Mouse (Mus musculus): Measurements from ENCODE around the gene Mtif2. TPM values are rescaled to one million over a fixed set of nuclear protein-coding genes. Genes with fewer than 3 reads are reported as not detected.
A peak's percentile ranks its signal among the peaks of the same experiment; 100 is the strongest.
"Not testable (repeated sequence)": the region's sequence is repeated elsewhere in the genome, so short reads cannot be mapped to it uniquely, and the experiment has no call there.

The Mtif2 gene
- polyA plus RNA-seq, 1 experiment from 2014 or later = 45.4 TPM

- WGBS = 21% methylated on average over 10 of the region's 10 CpGs
- Histone ChIP-seq H3K4me2 (ENCODE audit: low read length) (peak overlapping the region; percentile 60), H3K27ac (ENCODE audit: low read depth) (peak overlapping the region; percentile 51), H3K4me3 (ENCODE audit: low read depth, low read length) (peak overlapping the region; percentile 48), H3K27me3 (replicated peaks; ENCODE audit: control insufficient read depth, insufficient read depth, low read length) (no peaks in the 10 kb centered on the region), H3K9ac (ENCODE audit: low read length) (peak overlapping the region; percentile 51), H3K36me3 (ENCODE audit: control insufficient read depth, insufficient read depth, low read length) (peaks cover 25% of the 10 kb centered on the region), H3K4me1 (replicated peaks; ENCODE audit: control insufficient read depth, insufficient read depth, low read length) (0 out of 2 replicates have a peak, but pooled peaks cover 3% of the 10 kb centered on the region), H3K9me3 (ENCODE audit: control insufficient read depth, low read length) (no peaks in the 10 kb centered on the region)
- no peak for DNase-seq (ENCODE audit: low spot score)
- ATAC-seq (replicated peaks; ENCODE audit: low FRiP score, low TSS enrichment, low read depth) = no peak; the same call in 1 of the 2 replicates
Measured at GRCm38 (mm10) chr11:29514325-29514681, 11.9 kb upstream of the Mtif2 start.

GRCm38 (mm10) chr11:29514682-29515412 lies 11.4 kb upstream of the Mtif2 start, which contains the start of gene Prorsd1:
Gene Prorsd1, minus strand, starts transcription at chr11:29515033.
- peak within 1 kb of the TSS; percentile 60 for H3K4me2 ChIP-seq (ENCODE audit: low read length)
- H3K9ac ChIP-seq (ENCODE audit: low read length) = peak within 1 kb of the TSS; percentile 51
- DNase-seq (ENCODE audit: low spot score) (peak; percentile 92), ATAC-seq (replicated peaks; ENCODE audit: low FRiP score, low TSS enrichment, low read depth) (peak; percentile 99)
- WGBS = 2% methylated on average over 40 of the region's 40 CpGs
- H3K4me3 ChIP-seq (ENCODE audit: low read depth, low read length) = peak within 1 kb of the TSS; percentile 48
- H3K9me3 ChIP-seq (ENCODE audit: control insufficient read depth, low read length) = no peaks in the 10 kb centered on the region
- 0 out of 2 replicates have a peak, but pooled peaks cover 3% of the 10 kb centered on the region for H3K4me1 ChIP-seq (replicated peaks; ENCODE audit: control insufficient read depth, insufficient read depth, low read length)
- H3K27me3 ChIP-seq (replicated peaks; ENCODE audit: control insufficient read depth, insufficient read depth, low read length) = no peaks in the 10 kb centered on the region
- H3K36me3 ChIP-seq (ENCODE audit: control insufficient read depth, insufficient read depth, low read length) = peaks cover 23% of the 10 kb centered on the region
- peak within 1 kb of the TSS; percentile 51 for H3K27ac ChIP-seq (ENCODE audit: low read depth)

- no peak overlapping the region for H3K4me2 ChIP-seq (ENCODE audit: low read length)
- ATAC-seq (replicated peaks; ENCODE audit: low FRiP score, low TSS enrichment, low read depth) = no peak
- H3K36me3 ChIP-seq (ENCODE audit: control insufficient read depth, insufficient read depth, low read length) = peaks cover 73% of the 10 kb centered on the region
- no peaks in the 10 kb centered on the region for H3K9me3 ChIP-seq (ENCODE audit: control insufficient read depth, low read length)
- no peaks in the 10 kb centered on the region for H3K27me3 ChIP-seq (replicated peaks; ENCODE audit: control insufficient read depth, insufficient read depth, low read length)
- DNase-seq (ENCODE audit: low spot score) = no peak
- no peak overlapping the region for H3K27ac ChIP-seq (ENCODE audit: low read depth)
- H3K4me1 ChIP-seq (replicated peaks; ENCODE audit: control insufficient read depth, insufficient read depth, low read length) = no peaks in the 10 kb centered on the region
- 97% methylated on average over 1 of the region's 1 CpGs for WGBS
- H3K4me3 ChIP-seq (ENCODE audit: low read depth, low read length) = no peak overlapping the region
- H3K9ac ChIP-seq (ENCODE audit: low read length) = no peak overlapping the region
Measured at GRCm38 (mm10) chr11:29538201-29538600, 12.0 kb downstream of the Mtif2 start.

DNA sequence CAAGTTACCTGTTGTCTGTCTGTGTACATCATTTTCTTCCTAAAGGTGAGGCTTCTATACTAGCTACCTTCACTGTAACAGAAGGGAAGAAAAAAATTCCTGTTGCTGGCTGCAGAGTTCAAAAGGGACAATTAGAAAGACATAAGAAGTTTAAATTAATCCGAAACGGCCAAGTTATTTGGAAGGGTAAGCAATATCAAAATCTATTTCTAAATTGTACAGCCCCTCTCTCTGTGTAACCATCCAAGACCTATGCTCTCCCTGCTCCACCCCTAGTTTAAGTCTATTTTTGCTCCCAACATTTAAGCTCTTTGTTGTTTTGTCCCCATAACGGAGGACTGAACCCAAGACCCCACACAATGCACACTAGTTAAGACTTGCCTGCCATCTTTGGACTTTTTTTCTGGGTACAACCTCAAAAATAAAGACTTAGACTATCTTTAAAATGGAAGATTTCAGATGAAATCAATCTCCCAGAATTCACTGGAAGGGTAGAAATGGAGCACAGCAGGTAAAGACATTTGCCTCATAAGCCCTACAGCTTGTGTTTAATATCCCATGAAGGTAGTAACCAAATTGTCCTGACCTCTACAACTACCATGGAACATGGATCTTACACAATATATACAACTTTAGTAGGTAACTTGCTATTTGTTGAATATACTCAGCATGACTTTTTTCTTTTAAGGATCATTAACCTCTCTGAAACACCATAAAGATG lies 18.2 kb downstream of the Mtif2 start:
- Histone ChIP-seq H3K27ac (ENCODE audit: low read depth) (no peak overlapping the region), H3K9me3 (ENCODE audit: control insufficient read depth, low read length) (no peaks in the 10 kb centered on the region), H3K36me3 (ENCODE audit: control insufficient read depth, insufficient read depth, low read length) (peaks cover 61% of the 10 kb centered on the region), H3K4me1 (replicated peaks; ENCODE audit: control insufficient read depth, insufficient read depth, low read length) (no peaks in the 10 kb centered on the region), H3K9ac (ENCODE audit: low read length) (no peak overlapping the region), H3K4me3 (ENCODE audit: low read depth, low read length) (no peak overlapping the region), H3K27me3 (replicated peaks; ENCODE audit: control insufficient read depth, insufficient read depth, low read length) (no peaks in the 10 kb centered on the region), H3K4me2 (ENCODE audit: low read length) (no peak overlapping the region)
- no peak for DNase-seq (ENCODE audit: low spot score)
- WGBS = 86% methylated on average over 3 of the region's 3 CpGs
- ATAC-seq (replicated peaks; ENCODE audit: low FRiP score, low TSS enrichment, low read depth) = no peak

- H3K27me3 ChIP-seq (replicated peaks; ENCODE audit: control insufficient read depth, insufficient read depth, low read length); H3K4me3 ChIP-seq (ENCODE audit: low read depth, low read length); ATAC-seq (replicated peaks; ENCODE audit: low FRiP score, low TSS enrichment, low read depth); H3K9ac ChIP-seq (ENCODE audit: low read length); H3K4me1 ChIP-seq (replicated peaks; ENCODE audit: control insufficient read depth, insufficient read depth, low read length); H3K9me3 ChIP-seq (ENCODE audit: control insufficient read depth, low read length); H3K27ac ChIP-seq (ENCODE audit: low read depth); DNase-seq (ENCODE audit: low spot score); H3K4me2 ChIP-seq (ENCODE audit: low read length): not testable (repeated sequence)
- 87% methylated on average over 4 of the region's 4 CpGs for WGBS
- H3K36me3 ChIP-seq (ENCODE audit: control insufficient read depth, insufficient read depth, low read length) = peaks cover 55% of the 10 kb centered on the region
Measured at GRCm38 (mm10) chr11:29545150-29545752, 19.0 kb downstream of the Mtif2 start.

DNA sequence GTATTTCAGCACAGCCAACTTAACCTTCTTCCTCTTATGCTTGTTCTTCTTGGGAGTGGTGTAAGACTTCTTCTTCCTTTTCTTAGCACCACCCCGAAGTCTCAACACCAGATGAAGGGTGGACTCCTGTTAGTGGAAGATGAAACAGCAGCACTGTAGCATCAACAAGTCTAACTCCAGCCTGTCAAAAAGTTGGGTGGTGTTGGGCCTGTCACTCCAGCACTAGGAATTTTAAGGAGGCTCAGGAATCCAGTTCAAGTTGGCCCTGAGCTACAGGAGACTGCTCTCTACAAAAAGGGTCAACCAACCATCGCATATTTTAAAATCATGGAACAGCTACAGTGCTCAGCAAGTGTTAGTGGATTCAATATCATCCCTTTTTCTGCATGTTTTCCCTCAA lies 20.1 kb downstream of the Mtif2 start:
- H3K4me3 ChIP-seq (ENCODE audit: low read depth, low read length) = peak overlapping the region; percentile 96; the same call in 1 of the 2 replicates
- H3K9me3 ChIP-seq (ENCODE audit: control insufficient read depth, low read length); H3K4me1 ChIP-seq (replicated peaks; ENCODE audit: control insufficient read depth, insufficient read depth, low read length); H3K27ac ChIP-seq (ENCODE audit: low read depth); H3K9ac ChIP-seq (ENCODE audit: low read length); ATAC-seq (replicated peaks; ENCODE audit: low FRiP score, low TSS enrichment, low read depth); H3K27me3 ChIP-seq (replicated peaks; ENCODE audit: control insufficient read depth, insufficient read depth, low read length); DNase-seq (ENCODE audit: low spot score): not testable (repeated sequence)
- WGBS = 97% methylated on average over 2 of the region's 2 CpGs
- peak overlapping the region; percentile 78 for H3K4me2 ChIP-seq (ENCODE audit: low read length)
- peaks cover 46% of the 10 kb centered on the region for H3K36me3 ChIP-seq (ENCODE audit: control insufficient read depth, insufficient read depth, low read length)

DNA sequence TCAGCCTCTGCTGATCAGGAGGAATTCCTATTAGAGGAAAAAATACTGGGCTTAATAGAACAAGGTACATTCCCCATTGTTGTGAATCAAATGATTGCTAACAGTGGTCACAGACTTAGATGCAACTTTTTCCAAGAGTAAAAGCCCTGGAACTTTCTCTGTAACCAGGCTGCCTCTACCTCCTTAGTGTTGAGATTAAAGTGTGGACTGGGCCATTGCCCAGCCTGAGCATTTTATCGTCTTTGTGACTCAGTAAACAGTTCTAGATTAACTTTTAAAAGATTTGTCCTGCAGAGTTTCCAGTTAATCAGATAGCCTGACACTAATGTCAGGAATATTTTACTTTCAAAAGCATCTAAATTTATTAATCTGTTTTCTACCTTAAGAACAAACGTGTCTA lies 20.6 kb downstream of the Mtif2 start:
- Histone ChIP-seq H3K27me3 (replicated peaks; ENCODE audit: control insufficient read depth, insufficient read depth, low read length) (no peaks in the 10 kb centered on the region), H3K36me3 (ENCODE audit: control insufficient read depth, insufficient read depth, low read length) (peaks cover 41% of the 10 kb centered on the region), H3K4me3 (ENCODE audit: low read depth, low read length) (peak overlapping the region; percentile 96), H3K4me1 (replicated peaks; ENCODE audit: control insufficient read depth, insufficient read depth, low read length) (no peaks in the 10 kb centered on the region), H3K9me3 (ENCODE audit: control insufficient read depth, low read length) (no peaks in the 10 kb centered on the region), H3K27ac (ENCODE audit: low read depth) (peak overlapping the region; percentile 76; the same call in 1 of the 2 replicates), H3K9ac (ENCODE audit: low read length) (peak overlapping the region; percentile 96), H3K4me2 (ENCODE audit: low read length) (peak overlapping the region; percentile 78)
- WGBS = 21% methylated on average over 2 of the region's 2 CpGs
- DNase-seq (ENCODE audit: low spot score) (no peak), ATAC-seq (replicated peaks; ENCODE audit: low FRiP score, low TSS enrichment, low read depth) (no peak)

DNA sequence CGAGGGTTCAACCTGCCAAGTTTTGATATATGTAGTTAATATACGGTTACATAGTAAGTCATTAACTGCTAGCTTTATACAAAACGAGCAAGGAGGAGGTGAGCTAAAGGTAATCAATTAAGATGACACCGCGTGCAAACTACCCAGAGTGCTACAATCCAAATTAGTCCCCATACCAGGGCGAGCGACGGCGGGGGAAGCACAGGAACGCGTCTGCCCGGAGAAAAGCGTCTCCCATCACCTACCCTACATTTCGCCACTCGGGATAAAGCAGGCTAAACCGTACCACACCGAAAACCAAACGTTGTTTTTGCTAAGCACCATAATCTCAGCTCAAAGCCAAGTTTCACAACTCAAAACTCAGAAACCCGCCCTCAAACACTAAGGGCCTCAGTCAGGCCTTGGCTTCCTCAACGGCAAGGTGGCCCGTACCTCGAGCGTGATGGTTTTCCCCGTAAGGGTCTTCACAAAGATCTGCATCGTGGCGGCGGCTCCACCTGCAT lies 21.1 kb downstream of the Mtif2 start:
- Histone ChIP-seq H3K27ac (ENCODE audit: low read depth) (peak overlapping the region; percentile 76), H3K4me3 (ENCODE audit: low read depth, low read length) (peak overlapping the region; percentile 96), H3K36me3 (ENCODE audit: control insufficient read depth, insufficient read depth, low read length) (peaks cover 36% of the 10 kb centered on the region), H3K27me3 (replicated peaks; ENCODE audit: control insufficient read depth, insufficient read depth, low read length) (no peaks in the 10 kb centered on the region), H3K4me2 (ENCODE audit: low read length) (peak overlapping the region; percentile 78), H3K4me1 (replicated peaks; ENCODE audit: control insufficient read depth, insufficient read depth, low read length) (no peaks in the 10 kb centered on the region), H3K9ac (ENCODE audit: low read length) (peak overlapping the region; percentile 96), H3K9me3 (ENCODE audit: control insufficient read depth, low read length) (no peaks in the 10 kb centered on the region)
- peak; percentile 47; the same call in 1 of the 2 replicates for ATAC-seq (replicated peaks; ENCODE audit: low FRiP score, low TSS enrichment, low read depth)
- WGBS = under 1% methylated on average over 27 of the region's 27 CpGs
- DNase-seq (ENCODE audit: low spot score) = no peak
